Mouse (Mus musculus) liver, adult 2 months (tissue): ENCODE measurements around the gene Pbx3. TPM values are rescaled to one million over a fixed set of nuclear protein-coding genes. Genes with fewer than 3 reads are reported as not detected.

ENCODE experiments used
- DNase-seq: peaks from one replicate; pipeline ENCODE4 v3.0.0-alpha.2; 2011; ENCODE audit warnings: low read depth, low spot score; ENCODE audit errors: extremely low read depth
- H3K27ac ChIP-seq: fragments of 200-500 bp; replicated peaks from 2 replicates; pipeline ENCODE4 v1.5.1; 2012; ENCODE audit warnings: low read depth, mild to moderate bottlenecking, control low read depth, inconsistent platforms, low read length; ENCODE audit not compliant: insufficient read depth
- H3K27me3 ChIP-seq: fragments of 200-500 bp; 2 replicates; pipeline ENCODE4 v1.6.1; 2012; ENCODE audit warnings: mild to moderate bottlenecking, moderate library complexity, low read length, inconsistent platforms; ENCODE audit not compliant: control insufficient read depth, insufficient read depth
- H3K36me3 ChIP-seq: fragments of 200-500 bp; 2 replicates; pipeline ENCODE4 v1.6.1; 2012; ENCODE audit warnings: low read length, inconsistent platforms; ENCODE audit not compliant: control insufficient read depth, insufficient read depth
- H3K4me1 ChIP-seq: fragments of 200-500 bp; 2 replicates; pipeline ENCODE4 v1.6.1; 2011; ENCODE audit warnings: low read length; ENCODE audit not compliant: control insufficient read depth, insufficient read depth
- H3K4me3 ChIP-seq: fragments of 200-500 bp; 2 replicates; pipeline ENCODE4 v1.5.1; 2011; ENCODE audit warnings: low read depth, mild to moderate bottlenecking, control low read depth, low read length, moderate library complexity; ENCODE audit not compliant: insufficient read depth
- H3K79me2 ChIP-seq: fragments of 200-500 bp; 2 replicates; pipeline ENCODE4 v1.6.1; 2012; ENCODE audit warnings: inconsistent platforms, mild to moderate bottlenecking, low read length, moderate library complexity; ENCODE audit not compliant: control insufficient read depth, insufficient read depth
- H3K9ac ChIP-seq: fragments of 200-500 bp; 2 replicates; pipeline ENCODE4 v1.6.1; 2012; ENCODE audit warnings: low read depth, mild to moderate bottlenecking, control low read depth, inconsistent platforms, low read length
- CTCF ChIP-seq: fragments of 200-500 bp; IDR thresholded peaks from 2 replicates; pipeline ENCODE4 v1.5.1; 2011; ENCODE audit warnings: low read depth, low read length, control low read depth
- POLR2A ChIP-seq: fragments of 200-500 bp; IDR thresholded peaks from 2 replicates; pipeline ENCODE4 v1.6.1; 2011; ENCODE audit warnings: low read length, control low read depth; ENCODE audit not compliant: insufficient read depth; ENCODE audit errors: extremely low read depth
- WGBS: fragments of 180-500 bp; shearing (Covaris S2); methylation state at CpG from one replicate; pipeline ENCODE4 v1.1.7; 2018; 5-methylcytosine and 5-hydroxymethylcytosine counted together
- polyA plus RNA-seq: library from polyadenylated mRNA; depleted of rRNA; stranded (reverse); fragments of >200 nt; gene quantifications from 2 replicates; pipeline ENCODE4 v1.2.3, GENCODE M21; 2012
- total RNA-seq: library from RNA; depleted of rRNA; stranded (reverse); fragments of >200 nt; gene quantifications from 2 replicates; pipeline ENCODE4 v1.2.3, GENCODE M21; 2014

Gene Pbx3
- total and polyA plus RNA-seq, 2 experiments = 1.0 to 1.9 TPM

- no peaks in the 10 kb centered on the region for H3K79me2 ChIP-seq
- no peaks in the 10 kb centered on the region for H3K27me3 ChIP-seq
- DNase-seq = no peak
- WGBS = 88% methylated on average over 5 of the region's 5 CpGs
- H3K36me3 ChIP-seq = no peaks in the 10 kb centered on the region
- no peak overlapping the region for H3K27ac ChIP-seq
- H3K4me1 ChIP-seq = no peaks in the 10 kb centered on the region
- no peak for TF ChIP-seq POLR2A
- no peak for TF ChIP-seq CTCF
- no peak overlapping the region for H3K4me3 ChIP-seq
- no peak overlapping the region for H3K9ac ChIP-seq
Observed at GRCm38 (mm10) chr2:34193276-34193675, 179.7 kb downstream of the Pbx3 start.

GRCm38 (mm10) chr2:34187366-34187765 lies 185.6 kb downstream of the Pbx3 start:
- Histone ChIP-seq H3K27ac (no peak overlapping the region), H3K27me3 (no peaks in the 10 kb centered on the region), H3K9ac (no peak overlapping the region), H3K4me1 (no peaks in the 10 kb centered on the region), H3K36me3 (no peaks in the 10 kb centered on the region), H3K4me3 (no peak overlapping the region), H3K79me2 (no peaks in the 10 kb centered on the region)
- DNase-seq = no peak
- WGBS = 87% methylated on average over 2 of the region's 2 CpGs
- TF ChIP-seq CTCF (no peak), POLR2A (no peak)

GRCm38 (mm10) chr2:34181600-34181999 lies 191.3 kb downstream of the Pbx3 start:
- H3K79me2 ChIP-seq = no peaks in the 10 kb centered on the region
- no peak overlapping the region for H3K4me3 ChIP-seq
- no peaks in the 10 kb centered on the region for H3K36me3 ChIP-seq
- H3K4me1 ChIP-seq = no peaks in the 10 kb centered on the region
- H3K27me3 ChIP-seq = no peaks in the 10 kb centered on the region
- H3K9ac ChIP-seq = no peak overlapping the region
- 94% methylated on average over 1 of the region's 1 CpGs for WGBS
- no peak overlapping the region for H3K27ac ChIP-seq
- no peak for DNase-seq
- TF ChIP-seq CTCF (no peak), POLR2A (no peak)

GRCm38 (mm10) chr2:34179299-34179698 lies 193.6 kb downstream of the Pbx3 start:
- Histone ChIP-seq H3K4me1 (no peaks in the 10 kb centered on the region), H3K27ac (no peak overlapping the region), H3K36me3 (no peaks in the 10 kb centered on the region), H3K27me3 (no peaks in the 10 kb centered on the region), H3K9ac (no peak overlapping the region), H3K4me3 (no peak overlapping the region), H3K79me2 (no peaks in the 10 kb centered on the region)
- WGBS = 97% methylated on average over 1 of the region's 1 CpGs
- TF ChIP-seq POLR2A = no peak
- no peak for TF ChIP-seq CTCF
- no peak for DNase-seq

- DNase-seq = no peak
- TF ChIP-seq CTCF (no peak), POLR2A (no peak)
- Histone ChIP-seq H3K4me3 (no peak overlapping the region), H3K9ac (no peak overlapping the region), H3K27ac (no peak overlapping the region), H3K36me3 (no peaks in the 10 kb centered on the region), H3K79me2 (no peaks in the 10 kb centered on the region), H3K4me1 (no peaks in the 10 kb centered on the region), H3K27me3 (no peaks in the 10 kb centered on the region)
Observed at GRCm38 (mm10) chr2:34178653-34179052, 194.3 kb downstream of the Pbx3 start.

GRCm38 (mm10) chr2:34170424-34170823 lies 202.5 kb downstream of the Pbx3 start:
- Histone ChIP-seq H3K9ac (no peak overlapping the region), H3K27me3 (no peaks in the 10 kb centered on the region), H3K36me3 (no peaks in the 10 kb centered on the region), H3K27ac (no peak overlapping the region), H3K4me1 (peaks cover 11% of the 10 kb centered on the region), H3K79me2 (no peaks in the 10 kb centered on the region), H3K4me3 (no peak overlapping the region)
- DNase-seq = no peak
- WGBS = 90% methylated on average over 2 of the region's 2 CpGs
- TF ChIP-seq CTCF (no peak), POLR2A (no peak)
